Mouse (Mus musculus): ENCODE results near the gene Slc35f1.

DNA sequence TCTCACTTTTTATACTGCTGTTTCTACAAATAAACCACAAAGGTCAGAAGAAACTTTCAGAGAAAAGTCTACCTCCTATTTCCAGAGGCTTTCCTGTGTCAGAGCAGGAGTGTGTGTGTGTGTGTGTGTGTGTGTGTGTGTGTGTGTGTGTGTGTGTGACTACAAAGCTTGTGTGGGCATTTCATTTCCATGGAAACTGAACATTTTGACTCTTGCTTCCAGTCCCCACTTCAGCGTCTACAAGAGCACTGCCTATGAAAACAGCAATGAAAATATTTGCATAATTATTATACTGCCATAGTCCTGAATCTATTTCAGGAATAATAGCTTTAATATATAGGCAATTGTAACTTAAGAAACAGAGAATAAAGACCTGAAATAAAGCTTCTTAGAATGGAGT is 241.8 kb downstream of the Slc35f1 start:
- TF ChIP-seq CTCF (IDR thresholded peaks at IDR 0.05) (no peak), EP300 (IDR thresholded peaks at IDR 0.05) (no peak)
